In genomic region chr1:75494878-75495548, GRCm38 (mm10) we compare ENCODE assay signal across 8 mouse cellular contexts. TPM values are rescaled to one million over a fixed set of nuclear protein-coding genes. Genes with fewer than 3 reads are reported as not detected.
DNase-seq lines count a peak whose midpoint lies in the region; ATAC-seq lines count a peak whose summit lies in the region.

No protein-coding gene starts in this region.

- no peak for DNase-seq in frontal cortex, postnatal 25 days (ENCODE audit: low spot score in 2 of 2)
- peak; percentile 48 to 56 for DNase-seq in B cell, adult 2 months
- DNase-seq in cerebellum, postnatal 10 days, result peak; percentile 69 to 77
- DNase-seq in lung, postnatal 14 days, result peak; percentile 43
- no peak for DNase-seq in left cerebral cortex, adult 8-10 months (ENCODE audit: low spot score in 2 of 2)
- DNase-seq in thymus, postnatal 14 days, result no peak

- ATAC-seq in frontal cortex, adult (ENCODE audit: low TSS enrichment), result peak; percentile 82
- peak; percentile 61 for ATAC-seq in inflammation-experienced regulatory T-cells, adult 6 months

RNA-seq across cellular contexts. Expression of gene Obsl1, which starts 11.2 kb away (rescaled TPM):
- not detected for polyA plus RNA-seq in inflammation-experienced regulatory T-cells, adult 6 months (2017; shearing (Covaris generic))
- total RNA-seq in left cerebral cortex, adult 8-10 months (2022), result 10 to 100 TPM; 25.9 to 30.7 (median 28.7) TPM

RNA-seq across cellular contexts. Expression of gene Inha, which starts 11.9 kb away (rescaled TPM):
- polyA plus RNA-seq in inflammation-experienced regulatory T-cells, adult 6 months (2017; shearing (Covaris generic)), result not detected
- total RNA-seq in left cerebral cortex, adult 8-10 months (2022), result 10 to 100 TPM; 18.8 to 24.0 (median 21.0) TPM

RNA-seq across cellular contexts. Expression of gene Tmem198, which starts 15.7 kb away (rescaled TPM):
- polyA plus RNA-seq in inflammation-experienced regulatory T-cells, adult 6 months (2017; shearing (Covaris generic)), result under 1 TPM in 1 of 3 experiments, not detected in 2; 0.24 TPM
- 10 to 100 TPM; 62.4 to 70.5 (median 64.8) TPM for total RNA-seq in left cerebral cortex, adult 8-10 months (2022)

RNA-seq across cellular contexts. Expression of gene Chpf, which starts 15.9 kb away (rescaled TPM):
- 1 to 10 TPM; 5.5 to 6.9 (median 5.6) TPM for polyA plus RNA-seq in inflammation-experienced regulatory T-cells, adult 6 months (2017; shearing (Covaris generic))
- total RNA-seq in left cerebral cortex, adult 8-10 months (2022), result 10 to 100 TPM; 76.6 to 84.3 (median 80.0) TPM

RNA-seq across cellular contexts. Expression of gene Stk11ip, which starts 26.3 kb away (rescaled TPM):
- polyA plus RNA-seq in inflammation-experienced regulatory T-cells, adult 6 months (2017; shearing (Covaris generic)), result 10 to 100 TPM in 2 of 3 experiments, 1 to 10 TPM in 1; 6.5 to 11.9 (median 10.5) TPM
- total RNA-seq in left cerebral cortex, adult 8-10 months (2022), result 10 to 100 TPM; 28.0 to 34.1 (median 32.2) TPM

Comparison
In these comparisons a context has a peak if more than half of its experiments do, and no peak if none do; other contexts are left out.
1. DNase-seq: peak in B cell, adult 2 months (2 of 2), cerebellum, postnatal 10 days (2 of 2) and lung, postnatal 14 days (single experiment); none in frontal cortex, postnatal 25 days (0 of 2), left cerebral cortex, adult 8-10 months (0 of 2) and thymus, postnatal 14 days (single experiment).